Mouse (Mus musculus) mouse embryonic stem cell (cell line): ENCODE data around the gene Celf2.

Experiments used
- in situ Hi-C, 2 experiments: fragments of 300-500 bp; cut with MboI; formaldehyde crosslinking; loops; 1 replicate in 1 of 2; 3 replicates in 1 of 2; pipeline ENCODE4 v1.14.3; 2019 to 2020; ENCODE audit warnings: low sequenced_read_pairs in 2 of 2, low pct_unique_long_range_greater_than_20kb in 1 of 2, mixed read lengths in 1 of 2; ENCODE audit not compliant: unreplicated experiment in 1 of 2

The Celf2 gene

DNA sequence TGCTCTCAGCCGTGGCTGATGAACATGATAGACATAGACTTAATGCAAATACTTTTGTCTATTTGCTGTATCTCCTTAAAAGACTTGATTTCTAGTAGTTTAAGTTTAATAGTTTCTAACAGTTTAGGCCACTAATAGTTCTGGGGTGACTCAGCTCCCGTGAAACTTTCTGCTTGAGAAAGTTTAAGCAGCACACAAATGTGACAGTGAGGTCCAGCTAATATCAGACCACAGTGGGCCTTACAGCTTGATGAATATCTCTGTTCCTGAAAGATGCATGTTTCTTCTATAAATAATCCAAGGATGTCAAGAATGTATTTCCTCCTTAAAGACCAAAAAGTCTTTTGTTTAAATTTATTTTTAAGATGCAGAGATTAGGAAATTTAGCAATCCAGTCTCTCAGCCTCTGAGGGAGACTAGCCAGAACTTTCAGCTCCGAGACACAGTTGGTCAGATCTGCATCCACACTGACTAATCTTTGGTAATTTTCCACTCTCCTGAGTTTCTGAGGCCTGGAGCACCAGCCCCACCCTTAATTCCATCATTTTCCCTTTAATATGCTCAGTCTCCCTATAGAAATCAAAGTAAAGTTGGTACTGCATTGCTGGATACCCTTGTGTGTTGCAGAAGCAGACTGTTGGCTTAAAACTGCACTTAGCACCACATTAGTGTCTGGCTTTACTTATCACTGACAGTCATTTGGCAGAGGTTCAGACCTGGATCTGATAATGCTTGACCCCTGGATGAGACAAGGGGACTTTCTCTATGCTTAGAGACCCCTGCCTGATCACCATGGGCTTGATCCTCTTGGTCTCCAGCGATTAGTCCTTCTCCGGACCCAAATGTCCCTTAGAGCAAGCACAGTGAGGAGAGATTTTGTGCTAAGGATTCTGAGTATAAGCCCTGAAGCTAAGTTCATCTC, 436.8 kb downstream of the Celf2 start:
- in situ Hi-C loops = no loop called here

DNA sequence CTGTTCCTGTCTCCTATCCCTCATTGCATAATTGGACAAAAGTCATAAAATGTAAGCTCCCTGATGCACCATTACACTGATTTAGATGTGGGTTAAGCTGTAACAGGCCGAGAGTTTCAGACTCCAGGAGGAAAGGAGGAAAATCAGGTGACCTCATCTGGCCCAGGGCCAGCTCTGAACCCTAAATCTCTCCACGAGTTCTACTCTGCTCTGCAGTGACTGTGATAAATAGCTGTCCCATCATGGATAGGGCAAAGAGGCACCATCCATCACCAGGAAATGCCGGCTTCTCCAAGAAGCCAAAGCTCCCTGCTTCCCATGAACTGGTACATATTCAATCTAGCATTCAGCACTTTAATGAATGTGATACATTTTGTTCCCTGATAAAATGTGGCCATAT, 439.9 kb downstream of the Celf2 start:
- in situ Hi-C loops = no loop called here

DNA sequence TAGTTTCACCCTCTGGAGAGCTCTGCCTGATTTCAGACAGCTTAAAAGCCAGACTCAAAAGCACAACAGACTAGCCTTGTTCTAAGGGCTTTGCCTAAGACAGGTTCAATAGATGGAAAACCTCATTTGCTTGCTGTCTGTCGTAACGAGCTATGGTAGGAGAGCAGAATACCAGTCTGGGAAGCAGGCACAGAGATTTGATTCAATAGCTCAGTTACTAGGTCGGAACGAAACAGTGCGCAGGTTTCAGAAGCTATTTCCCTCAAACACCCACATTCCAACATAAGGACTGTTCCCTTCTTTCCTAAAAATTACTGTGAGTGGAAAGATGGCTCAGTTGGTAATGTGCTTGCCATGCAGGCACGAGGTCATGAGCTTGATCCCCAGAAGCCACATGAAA, 441.1 kb downstream of the Celf2 start:
- in situ Hi-C loops = no loop called here

DNA sequence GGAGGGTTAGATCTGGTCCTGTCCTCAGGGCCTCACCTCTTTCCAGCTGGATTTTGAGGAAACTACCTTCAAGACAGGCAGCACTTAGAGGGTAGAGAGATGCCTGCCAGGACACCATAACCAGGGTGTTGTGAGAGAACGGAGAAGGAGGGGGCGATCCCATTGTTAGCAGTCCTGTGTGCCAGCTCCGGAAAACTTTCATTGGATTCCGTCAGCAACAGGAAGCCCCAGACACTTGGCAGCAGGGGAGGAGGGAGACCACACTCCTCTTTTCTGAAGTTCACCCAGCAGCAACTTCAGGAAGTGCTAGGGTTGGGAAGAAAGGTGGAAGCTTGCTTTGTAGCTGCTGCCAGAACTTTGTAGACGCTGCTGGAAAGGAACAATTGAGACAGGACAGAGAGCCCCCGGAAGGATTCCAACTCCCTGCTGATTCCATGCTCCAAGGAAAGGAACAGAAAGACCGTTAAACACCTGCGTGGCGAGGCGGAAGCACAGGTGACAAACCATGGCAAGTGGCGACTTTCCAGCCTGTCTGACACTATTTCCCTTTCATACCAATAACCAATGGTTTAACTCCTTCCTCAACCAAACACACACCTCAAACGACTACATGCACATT, 445.7 kb downstream of the Celf2 start:
- in situ Hi-C loops = no loop called here

DNA sequence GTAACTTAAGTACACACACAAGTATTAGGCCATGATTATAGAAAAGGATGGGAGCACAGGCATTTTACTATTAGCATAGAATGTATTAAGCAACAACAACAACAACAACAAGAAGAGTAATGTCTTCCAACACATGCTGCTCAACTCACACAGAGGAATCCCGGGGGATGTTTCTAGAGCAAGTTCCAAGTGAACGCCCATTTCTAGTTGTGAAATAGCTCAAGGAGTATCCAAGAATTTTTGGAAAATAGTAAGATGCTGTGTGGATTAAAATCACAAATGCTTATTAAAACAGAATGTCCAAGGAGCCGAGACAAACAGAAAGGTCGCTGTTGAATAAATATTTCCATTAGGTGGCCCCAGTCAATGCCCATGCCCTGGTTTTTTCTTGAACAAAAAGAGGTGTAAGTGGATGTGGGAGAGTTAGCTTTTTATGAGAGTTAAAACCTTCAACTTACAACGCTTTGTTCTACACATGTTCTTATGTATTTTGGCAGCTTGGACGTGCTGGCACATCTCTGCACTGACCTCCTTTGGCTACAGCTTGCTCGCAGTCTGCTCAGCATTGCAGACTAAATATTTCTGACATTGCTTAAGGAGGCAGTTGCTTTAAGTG, 448.8 kb downstream of the Celf2 start:
- in situ Hi-C loops = no loop called here

DNA sequence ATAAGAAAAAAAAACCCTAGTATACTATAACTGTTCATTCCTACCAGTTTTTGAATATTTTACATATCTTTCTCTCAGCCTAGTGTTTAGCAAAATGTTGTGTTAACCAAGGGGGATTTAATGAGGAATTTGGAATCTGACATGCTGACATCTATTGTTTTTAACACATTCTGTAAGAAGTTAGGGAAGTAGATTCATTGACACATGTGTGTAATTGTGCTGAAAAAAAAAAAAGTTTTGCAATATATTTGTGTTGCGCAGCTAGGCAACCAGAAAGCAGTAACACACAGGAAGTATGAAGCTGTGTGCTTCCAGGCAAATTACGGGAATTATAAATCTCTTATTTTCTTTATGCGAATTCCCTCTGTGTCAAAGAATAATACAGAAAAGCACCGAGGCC, 453.0 kb downstream of the Celf2 start:
- in situ Hi-C loops = no loop called here

DNA sequence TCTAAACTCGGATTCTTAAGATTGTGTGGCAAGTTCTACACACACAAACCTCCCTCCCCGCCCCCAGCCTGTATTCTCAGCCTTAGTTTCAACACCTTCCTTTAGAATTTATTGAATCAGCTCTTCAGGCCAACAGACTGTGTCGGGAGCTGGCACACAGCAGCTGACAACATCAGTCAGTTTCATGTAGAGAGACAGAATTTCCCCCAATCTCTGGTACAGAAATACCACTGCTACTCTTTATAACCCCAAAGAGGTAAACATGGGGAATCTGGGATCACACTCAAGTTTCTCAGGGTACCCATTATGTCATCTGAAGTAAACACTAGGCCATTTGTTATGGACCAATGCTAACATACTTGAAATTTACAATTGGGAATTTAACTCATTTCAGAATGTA, 453.4 kb downstream of the Celf2 start:
- in situ Hi-C loops = no loop called here

DNA sequence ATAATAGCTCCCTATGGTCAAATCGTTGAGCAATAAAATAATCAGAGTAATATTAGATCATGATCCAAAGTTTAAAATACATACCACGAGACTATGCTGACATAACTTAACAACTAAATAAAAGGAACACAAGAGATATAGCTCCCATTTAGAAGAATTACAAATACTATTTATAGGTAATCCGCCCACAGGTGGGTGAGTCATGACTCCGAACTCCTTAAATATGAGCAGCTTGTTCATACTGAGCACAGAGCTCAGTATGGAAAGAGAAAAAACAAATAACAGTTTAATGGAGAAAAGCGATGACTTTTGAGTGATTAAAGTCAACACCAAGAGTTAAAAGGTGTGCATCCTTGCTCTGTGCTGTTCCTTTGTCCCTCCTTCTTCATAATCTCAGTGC, 458.3 kb downstream of the Celf2 start:
- in situ Hi-C loops = no loop called here

DNA sequence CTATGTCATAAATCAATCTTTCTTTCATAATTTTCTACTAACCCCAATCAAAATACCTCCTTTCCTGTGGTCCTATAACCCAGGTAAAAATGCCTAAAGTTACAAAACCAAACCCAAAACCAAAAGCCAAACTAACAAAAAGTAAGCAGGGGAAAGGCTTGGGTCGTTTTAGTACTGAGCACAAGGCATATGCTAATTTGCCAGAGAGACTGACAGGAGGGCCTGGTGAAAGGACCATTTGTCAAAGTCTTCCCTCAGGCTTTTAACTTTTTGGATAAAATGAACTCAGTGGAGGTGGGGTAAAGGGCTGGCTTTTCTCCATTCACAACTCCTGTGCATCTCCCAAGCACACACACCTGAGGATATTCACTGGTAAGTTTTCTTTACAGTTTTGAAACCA, 463.2 kb downstream of the Celf2 start:
- in situ Hi-C loops = no loop called here

DNA sequence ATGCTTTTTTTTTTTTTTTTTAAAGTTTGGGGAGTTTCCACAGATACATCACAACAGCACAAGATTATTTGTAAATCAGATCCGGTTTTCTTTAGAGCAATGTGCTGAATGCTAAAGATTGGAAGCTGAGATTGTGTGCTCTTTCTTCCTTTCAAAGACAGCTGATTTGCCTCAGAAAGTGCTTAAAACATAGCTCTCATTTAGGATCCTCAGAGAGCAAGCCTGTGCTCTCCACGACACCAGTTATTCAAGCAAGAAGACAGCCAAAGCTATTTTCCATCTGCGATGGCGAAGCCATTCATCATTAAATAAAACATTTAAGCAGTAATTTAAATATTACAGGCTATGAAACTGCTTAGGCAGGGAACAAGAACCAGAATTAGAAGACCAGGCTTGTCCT, 463.8 kb downstream of the Celf2 start:
- in situ Hi-C loops = no loop called here

DNA sequence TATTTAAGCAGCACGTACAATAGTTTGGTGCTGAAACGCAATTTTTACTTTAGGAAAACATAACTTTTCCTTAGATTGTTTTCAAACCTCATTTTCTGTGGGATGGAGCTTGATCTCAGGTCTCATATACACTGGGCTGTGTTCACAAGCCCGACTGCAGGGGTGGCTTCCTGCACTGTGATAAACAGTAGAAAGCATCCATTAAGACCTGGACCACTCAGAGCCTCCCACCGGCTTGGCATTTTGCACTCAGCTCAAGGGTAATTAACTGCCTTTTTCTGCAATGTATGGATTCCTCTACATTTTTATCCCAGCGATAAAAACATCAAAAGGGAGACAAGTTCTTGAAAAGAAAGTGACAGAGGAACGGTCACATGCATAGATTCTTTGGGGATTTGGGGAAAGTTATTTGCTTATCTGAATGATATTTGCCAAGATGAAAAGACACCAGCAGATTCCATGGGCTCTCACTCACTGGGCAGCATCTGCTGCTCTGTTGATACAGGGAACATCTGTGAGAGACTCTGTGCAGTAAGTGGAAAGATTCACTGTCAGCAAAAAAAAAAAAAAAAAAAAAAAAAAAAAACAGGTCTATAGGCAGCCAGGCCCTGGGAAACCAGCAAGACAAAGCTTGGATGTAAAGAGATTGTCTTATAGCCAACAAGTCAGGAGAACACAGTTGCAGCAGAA, 465.4 kb downstream of the Celf2 start:
- in situ Hi-C loops = no loop called here

DNA sequence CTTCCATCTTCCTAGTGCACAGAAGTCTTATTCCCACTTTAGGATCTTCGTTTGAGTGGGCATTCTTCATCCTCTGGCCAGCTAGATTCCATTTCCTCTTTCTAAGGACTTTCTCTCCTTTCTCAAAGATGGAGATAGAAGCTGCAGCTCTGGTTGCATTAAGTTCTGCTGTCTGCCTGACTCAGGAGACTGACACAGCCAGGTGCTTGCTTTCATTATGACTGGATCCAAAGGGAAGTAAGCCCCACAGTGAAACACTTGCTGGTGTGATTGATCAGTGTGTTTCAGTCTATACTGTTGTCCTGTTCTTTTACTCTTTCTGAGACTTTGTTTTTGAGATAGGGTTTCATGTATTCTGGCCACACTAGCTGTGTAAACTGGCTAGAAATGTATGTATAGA, 468.4 kb downstream of the Celf2 start:
- in situ Hi-C loops = no loop called here

DNA sequence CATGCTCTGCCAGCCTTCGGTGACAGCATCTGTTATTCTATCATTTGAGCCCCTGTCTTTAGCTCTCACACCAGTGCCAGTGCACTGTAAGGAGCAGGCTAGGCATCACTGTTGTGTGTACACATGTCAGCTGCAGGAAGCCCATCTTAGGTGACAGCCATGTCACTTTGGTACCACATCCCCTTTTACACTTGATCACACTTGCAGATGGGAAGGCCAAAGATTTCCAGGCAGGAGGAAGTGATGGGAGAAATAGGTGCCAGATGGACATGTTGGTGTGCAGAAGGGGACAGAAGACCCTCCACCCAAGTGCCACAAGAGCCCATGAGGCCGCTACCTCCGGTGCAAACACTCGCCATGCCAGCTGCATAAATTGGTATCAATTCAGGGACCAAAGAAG, 470.4 kb downstream of the Celf2 start:
- in situ Hi-C loops = no loop called here

DNA sequence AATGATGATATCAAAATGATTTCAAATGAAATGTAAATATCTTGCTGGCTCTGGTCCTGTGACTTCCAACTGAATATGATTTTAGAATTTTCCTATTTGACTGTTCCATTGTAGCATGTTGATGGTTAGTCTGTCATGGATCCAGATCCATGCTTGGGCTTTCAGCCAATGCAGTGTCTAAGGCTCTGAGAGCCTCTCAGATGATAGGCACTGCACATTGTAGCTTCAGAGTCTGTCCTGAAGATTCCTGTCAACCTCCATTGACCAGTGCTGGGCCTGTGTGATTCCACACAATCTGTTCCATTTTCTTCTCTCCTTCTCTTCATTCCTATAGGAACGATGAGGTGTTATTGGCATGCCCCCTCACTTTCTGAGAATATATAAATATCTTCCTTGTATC, 478.0 kb downstream of the Celf2 start:
- in situ Hi-C loops = no loop called here

DNA sequence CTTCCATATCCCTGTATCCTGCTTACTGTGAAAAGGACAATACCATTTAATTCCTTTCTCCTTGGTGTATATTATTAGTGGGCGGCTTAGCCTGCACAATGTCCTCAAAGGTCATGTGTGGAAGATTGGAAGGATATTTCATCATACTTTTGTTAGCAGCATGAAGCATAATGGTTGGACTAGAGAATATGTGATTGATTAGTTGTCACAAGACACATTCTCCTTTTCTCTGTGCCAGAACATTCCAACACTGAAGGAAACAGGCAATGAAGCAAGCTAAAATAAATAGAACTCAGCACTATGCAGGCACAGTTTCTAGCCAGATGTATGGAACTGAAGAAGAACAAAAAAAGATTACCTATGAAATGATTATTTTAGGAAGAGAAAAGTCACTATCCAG, 482.6 kb downstream of the Celf2 start:
- in situ Hi-C loops = no loop called here

DNA sequence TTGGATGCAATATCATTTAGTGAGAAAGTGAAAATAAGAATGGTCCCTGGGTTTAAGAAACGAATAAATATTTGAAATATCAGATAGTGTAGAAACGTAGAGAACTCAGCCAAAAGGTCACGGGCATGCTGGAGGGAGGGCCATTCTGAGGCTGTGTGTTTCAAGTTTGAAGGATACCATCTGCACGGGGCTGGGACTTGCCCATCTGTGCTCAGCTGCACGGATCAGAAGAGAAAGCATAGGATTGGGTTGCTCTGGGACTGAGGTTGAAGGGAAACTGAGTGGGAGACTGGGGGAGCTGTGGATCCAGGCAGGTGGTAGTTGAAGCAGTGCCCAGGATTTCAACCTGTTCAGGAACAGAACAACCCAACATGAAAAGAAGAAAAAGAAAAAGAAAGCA, 483.8 kb downstream of the Celf2 start:
- in situ Hi-C loops = no loop called here

DNA sequence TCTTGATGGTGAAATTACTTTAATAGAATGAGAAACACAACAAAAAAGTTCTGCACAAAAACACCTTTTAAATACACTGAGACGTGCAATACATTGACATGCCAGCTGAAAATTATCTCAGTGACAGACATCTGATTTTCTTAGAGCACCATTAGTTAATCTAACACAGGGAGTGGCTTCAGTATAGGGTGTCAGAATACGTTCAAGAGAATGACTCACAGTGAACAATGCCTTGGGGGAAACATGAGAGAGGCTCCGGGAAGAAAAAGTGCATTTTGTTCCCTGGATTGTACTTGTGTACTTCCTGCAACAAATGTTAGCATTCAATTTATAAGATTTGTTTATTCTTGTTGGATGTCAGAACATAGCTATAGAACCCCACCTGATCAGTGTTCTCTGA, 487.2 kb downstream of the Celf2 start:
- in situ Hi-C loops = no loop called here

DNA sequence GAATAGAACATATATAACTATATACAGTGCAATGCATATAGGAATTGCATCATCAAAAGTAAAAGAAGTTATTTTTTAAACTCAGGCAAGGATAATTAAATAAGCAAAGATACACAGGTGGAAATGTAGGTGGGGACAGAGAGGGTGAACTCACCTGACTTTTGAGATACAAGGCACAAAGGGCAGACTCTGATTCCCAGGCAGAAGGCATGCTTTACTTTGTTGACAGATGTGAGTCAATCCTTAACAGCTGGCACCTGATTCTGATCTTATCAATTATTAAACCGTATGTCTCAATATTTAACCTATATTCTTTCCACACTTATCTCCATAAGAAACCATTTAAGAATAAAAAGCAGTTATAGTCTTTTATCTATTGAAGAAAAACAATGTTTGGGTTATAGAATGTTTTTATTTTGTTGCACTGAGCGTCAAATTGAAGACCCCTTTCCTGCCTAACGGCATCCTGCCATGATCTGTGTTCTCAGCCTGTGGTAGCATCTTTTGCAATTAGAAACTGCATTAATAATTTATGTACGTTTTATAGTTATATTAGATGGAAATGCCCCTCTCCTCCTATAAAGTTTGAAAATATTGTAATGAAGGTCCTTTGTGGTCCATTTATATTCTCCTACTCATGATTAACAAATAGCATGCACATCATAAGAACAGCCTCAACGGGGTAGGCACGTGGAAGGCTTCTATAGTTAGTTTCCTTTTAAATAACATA, 491.8 kb downstream of the Celf2 start:
- in situ Hi-C loops = no loop called here

DNA sequence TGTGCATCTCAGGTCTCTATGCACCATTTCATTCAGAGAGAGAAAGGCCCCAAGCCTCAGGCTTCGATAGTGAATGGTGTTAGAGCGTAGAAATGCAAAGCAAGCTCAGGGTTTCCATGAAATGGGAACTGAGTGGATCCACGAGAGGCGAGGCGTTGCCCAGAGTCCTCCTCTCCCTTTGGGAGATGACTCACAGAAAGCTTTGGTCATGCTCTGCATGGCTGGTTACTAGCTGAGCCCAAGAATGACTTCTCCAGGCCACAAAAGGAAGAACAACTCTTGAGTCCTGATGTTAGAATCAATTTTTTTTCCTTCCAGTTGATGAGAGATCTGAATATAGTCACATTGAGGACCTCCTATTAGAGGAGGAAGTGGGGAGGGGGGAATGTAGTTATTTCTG, 496.2 kb downstream of the Celf2 start:
- in situ Hi-C loops = no loop called here
